Mouse (Mus musculus): ENCODE data around the gene Tfrc. TPM values are rescaled to one million over a fixed set of nuclear protein-coding genes. Genes with fewer than 3 reads are reported as not detected.

Tfrc gene
- 7.9 and 12.0 TPM in 2 replicates for polyA plus RNA-seq (2012; rRNA removed)

- H3K27ac ChIP-seq (ENCODE audit: insufficient read depth, low read depth, low read length) = peak within 1 kb of the TSS; percentile 70
- under 1% methylated on average over 72 of the region's 73 CpGs for WGBS
- TF ChIP-seq CTCF (conservative IDR thresholded peaks at IDR 0.05; ENCODE audit: insufficient read depth, insufficient read length, low read depth, low read length) (no peak), POLR2A (IDR thresholded peaks at IDR 0.05; ENCODE audit: low read depth, low read length) (peak; percentile 94)
These were observed at the start of gene Tfrc for GRCm38 (mm10) chr16:32608712-32609400. Gene Tfrc, plus strand, starts transcription at chr16:32608920.

GRCm38 (mm10) chr16:32559493-32559892, 49.2 kb upstream of the Tfrc start:
- Histone ChIP-seq H3K27ac (ENCODE audit: insufficient read depth, low read depth, low read length) (no peak overlapping the region; the same call in 1 of the 2 replicates), H3K4me3 (ENCODE audit: insufficient read depth, low read depth, low read length) (no peak overlapping the region), H3K36me3 (ENCODE audit: control insufficient read depth, insufficient read depth, low read length) (no peaks in the 10 kb centered on the region), H3K4me1 (ENCODE audit: control insufficient read depth, insufficient read depth, low read length) (0 out of 2 replicates have a peak, but pooled peaks cover 4% of the 10 kb centered on the region), H3K27me3 (replicated peaks; ENCODE audit: control insufficient read depth, insufficient read depth, low read length) (no peaks in the 10 kb centered on the region)
- DNase-seq = peak; percentile 64
- 44% methylated on average over 4 of the region's 4 CpGs for whole genome bisulfite sequencing
- no peak for TF ChIP-seq CTCF (conservative IDR thresholded peaks at IDR 0.05; ENCODE audit: insufficient read depth, insufficient read length, low read depth, low read length)
- no peak for TF ChIP-seq POLR2A (IDR thresholded peaks at IDR 0.05; ENCODE audit: low read depth, low read length)

More at GRCm38 (mm10) chr16:32608712-32609400, at the start of gene Tfrc:
- H3K27me3 ChIP-seq (replicated peaks; ENCODE audit: control insufficient read depth, insufficient read depth, low read length) = no peaks in the 10 kb centered on the region
- H3K4me3 ChIP-seq (ENCODE audit: insufficient read depth, low read depth, low read length) = peak within 1 kb of the TSS; percentile 94
- DNase-seq = peak; percentile 99
- no peaks in the 10 kb centered on the region for H3K36me3 ChIP-seq (ENCODE audit: control insufficient read depth, insufficient read depth, low read length)
- H3K4me1 ChIP-seq (ENCODE audit: control insufficient read depth, insufficient read depth, low read length) = peaks cover 2% of the 10 kb centered on the region; the same call in 1 of the 2 replicates

- Histone ChIP-seq H3K4me3 (ENCODE audit: insufficient read depth, low read depth, low read length) (no peak overlapping the region), H3K27ac (ENCODE audit: insufficient read depth, low read depth, low read length) (no peak overlapping the region), H3K4me1 (ENCODE audit: control insufficient read depth, insufficient read depth, low read length) (0 out of 2 replicates have a peak, but pooled peaks cover 4% of the 10 kb centered on the region), H3K27me3 (replicated peaks; ENCODE audit: control insufficient read depth, insufficient read depth, low read length) (no peaks in the 10 kb centered on the region), H3K36me3 (ENCODE audit: control insufficient read depth, insufficient read depth, low read length) (no peaks in the 10 kb centered on the region)
- 58% methylated on average over 5 of the region's 5 CpGs for WGBS
- DNase-seq = no peak
- no peak for TF ChIP-seq POLR2A (IDR thresholded peaks at IDR 0.05; ENCODE audit: low read depth, low read length)
- no peak for TF ChIP-seq CTCF (conservative IDR thresholded peaks at IDR 0.05; ENCODE audit: insufficient read depth, insufficient read length, low read depth, low read length)
These were observed 45.5 kb upstream of the Tfrc start for GRCm38 (mm10) chr16:32563056-32563793.

GRCm38 (mm10) chr16:32567282-32567681, 41.4 kb upstream of the Tfrc start:
- 66% methylated on average over 4 of the region's 4 CpGs for WGBS
- H3K4me3 ChIP-seq (ENCODE audit: insufficient read depth, low read depth, low read length) = no peak overlapping the region
- no peak for DNase-seq
- no peaks in the 10 kb centered on the region for H3K36me3 ChIP-seq (ENCODE audit: control insufficient read depth, insufficient read depth, low read length)
- H3K27me3 ChIP-seq (replicated peaks; ENCODE audit: control insufficient read depth, insufficient read depth, low read length) = no peaks in the 10 kb centered on the region
- H3K27ac ChIP-seq (ENCODE audit: insufficient read depth, low read depth, low read length) = no peak overlapping the region
- no peak for TF ChIP-seq CTCF (conservative IDR thresholded peaks at IDR 0.05; ENCODE audit: insufficient read depth, insufficient read length, low read depth, low read length)
- no peak for TF ChIP-seq POLR2A (IDR thresholded peaks at IDR 0.05; ENCODE audit: low read depth, low read length)
- no peaks in the 10 kb centered on the region for H3K4me1 ChIP-seq (ENCODE audit: control insufficient read depth, insufficient read depth, low read length)

GRCm38 (mm10) chr16:32568401-32568800, 40.3 kb upstream of the Tfrc start:
- H3K4me1 ChIP-seq (ENCODE audit: control insufficient read depth, insufficient read depth, low read length) = no peaks in the 10 kb centered on the region
- TF ChIP-seq POLR2A (IDR thresholded peaks at IDR 0.05; ENCODE audit: low read depth, low read length) (no peak), CTCF (conservative IDR thresholded peaks at IDR 0.05; ENCODE audit: insufficient read depth, insufficient read length, low read depth, low read length) (no peak)
- no peaks in the 10 kb centered on the region for H3K27me3 ChIP-seq (replicated peaks; ENCODE audit: control insufficient read depth, insufficient read depth, low read length)
- 59% methylated on average over 6 of the region's 6 CpGs for WGBS
- H3K27ac ChIP-seq (ENCODE audit: insufficient read depth, low read depth, low read length) = no peak overlapping the region
- DNase-seq = peak; percentile 4
- H3K4me3 ChIP-seq (ENCODE audit: insufficient read depth, low read depth, low read length) = no peak overlapping the region
- H3K36me3 ChIP-seq (ENCODE audit: control insufficient read depth, insufficient read depth, low read length) = no peaks in the 10 kb centered on the region

GRCm38 (mm10) chr16:32570042-32570441, 38.7 kb upstream of the Tfrc start:
- no peak for TF ChIP-seq POLR2A (IDR thresholded peaks at IDR 0.05; ENCODE audit: low read depth, low read length)
- TF ChIP-seq CTCF (conservative IDR thresholded peaks at IDR 0.05; ENCODE audit: insufficient read depth, insufficient read length, low read depth, low read length) = no peak
- H3K4me3 ChIP-seq (ENCODE audit: insufficient read depth, low read depth, low read length) = no peak overlapping the region
- no peak for DNase-seq
- 94% methylated on average over 3 of the region's 3 CpGs for WGBS
- no peaks in the 10 kb centered on the region for H3K4me1 ChIP-seq (ENCODE audit: control insufficient read depth, insufficient read depth, low read length)
- H3K27me3 ChIP-seq (replicated peaks; ENCODE audit: control insufficient read depth, insufficient read depth, low read length) = no peaks in the 10 kb centered on the region
- no peak overlapping the region for H3K27ac ChIP-seq (ENCODE audit: insufficient read depth, low read depth, low read length)
- H3K36me3 ChIP-seq (ENCODE audit: control insufficient read depth, insufficient read depth, low read length) = no peaks in the 10 kb centered on the region

GRCm38 (mm10) chr16:32572528-32572927, 36.2 kb upstream of the Tfrc start:
- Histone ChIP-seq H3K36me3 (ENCODE audit: control insufficient read depth, insufficient read depth, low read length) (no peaks in the 10 kb centered on the region), H3K4me1 (ENCODE audit: control insufficient read depth, insufficient read depth, low read length) (no peaks in the 10 kb centered on the region), H3K27ac (ENCODE audit: insufficient read depth, low read depth, low read length) (no peak overlapping the region), H3K4me3 (ENCODE audit: insufficient read depth, low read depth, low read length) (no peak overlapping the region), H3K27me3 (replicated peaks; ENCODE audit: control insufficient read depth, insufficient read depth, low read length) (no peaks in the 10 kb centered on the region)
- WGBS = 81% methylated on average over 4 of the region's 4 CpGs
- DNase-seq = no peak
- TF ChIP-seq CTCF (conservative IDR thresholded peaks at IDR 0.05; ENCODE audit: insufficient read depth, insufficient read length, low read depth, low read length) (no peak), POLR2A (IDR thresholded peaks at IDR 0.05; ENCODE audit: low read depth, low read length) (no peak)

Measured in kidney, adult 2 months (tissue).